Mouse (Mus musculus): ENCODE data around the gene Actr6. TPM values are rescaled to one million over a fixed set of nuclear protein-coding genes. Genes with fewer than 3 reads are reported as not detected.
"Not testable (repeated sequence)": the region's sequence is repeated elsewhere in the genome, so short reads cannot be mapped to it uniquely, and the experiment has no call there.

The Actr6 gene
- polyA plus RNA-seq, 1 experiment = not detected

DNA sequence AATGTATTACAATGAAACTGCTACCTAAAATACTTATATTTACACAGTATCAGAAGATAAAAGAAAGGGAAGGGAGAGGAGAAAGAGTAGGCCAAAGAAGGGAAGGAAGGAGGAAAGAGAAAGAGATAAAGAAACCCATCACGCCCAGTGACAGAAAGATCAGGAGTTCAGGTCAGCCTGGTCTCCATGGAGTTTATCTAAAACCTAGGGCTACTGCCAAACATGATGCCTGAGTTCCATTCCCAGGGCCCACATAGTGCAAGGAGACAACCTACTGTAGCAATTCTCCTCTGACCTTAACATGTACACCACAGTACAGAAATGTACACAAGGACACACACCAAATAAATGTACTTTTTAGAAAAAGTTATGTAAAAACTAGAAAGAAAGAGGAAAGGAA is 49.9 kb downstream of the Actr6 start:
- Histone ChIP-seq H3K4me1 (ENCODE audit: control insufficient read depth, insufficient read depth, insufficient read length, low read length) (peaks cover 11% of the 10 kb centered on the region; the same call in 1 of the 2 replicates), H3K4me3 (ENCODE audit: low read depth, low read length) (no peak overlapping the region), H3K27ac (ENCODE audit: insufficient read depth, low read depth, low read length) (no peak overlapping the region), H3K27me3 (ENCODE audit: control insufficient read depth, insufficient read depth, low read length) (no peaks in the 10 kb centered on the region), H3K36me3 (ENCODE audit: control insufficient read depth, insufficient read depth, low read length) (peaks cover 2% of the 10 kb centered on the region; the same call in 1 of the 2 replicates)
- 51% methylated on average over 1 of the region's 1 CpGs for WGBS
- TF ChIP-seq POLR2A (IDR thresholded peaks at IDR 0.05; ENCODE audit: low read depth, low read length) = no peak
- no peak for TF ChIP-seq CTCF (IDR thresholded peaks at IDR 0.05; ENCODE audit: extremely low read depth, insufficient read length, insufficient replicate concordance, low read depth, low read length)

DNA sequence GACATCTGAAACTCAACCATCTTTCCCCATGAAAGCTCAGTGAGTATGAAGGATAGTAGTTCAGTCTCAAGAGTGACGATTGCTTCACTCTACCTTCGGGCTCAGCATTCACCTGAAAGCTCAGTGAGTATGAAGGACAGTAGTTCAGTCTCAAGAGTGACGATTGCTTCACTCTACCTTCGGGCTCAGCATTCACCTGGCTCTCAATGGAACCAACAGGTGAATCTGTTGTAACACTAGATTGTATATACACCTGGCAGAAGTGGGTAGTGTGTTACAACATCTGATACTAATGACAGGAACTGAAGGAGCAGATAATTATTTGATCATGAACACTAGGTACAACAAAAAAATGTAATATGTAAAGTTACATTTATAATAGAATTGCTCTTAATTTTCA is 50.4 kb downstream of the Actr6 start:
- Histone ChIP-seq H3K27me3 (ENCODE audit: control insufficient read depth, insufficient read depth, low read length) (no peaks in the 10 kb centered on the region), H3K4me1 (ENCODE audit: control insufficient read depth, insufficient read depth, insufficient read length, low read length) (peaks cover 11% of the 10 kb centered on the region; the same call in 1 of the 2 replicates), H3K36me3 (ENCODE audit: control insufficient read depth, insufficient read depth, low read length) (peaks cover 2% of the 10 kb centered on the region; the same call in 1 of the 2 replicates), H3K4me3 (ENCODE audit: low read depth, low read length) (no peak overlapping the region), H3K27ac (ENCODE audit: insufficient read depth, low read depth, low read length) (no peak overlapping the region)
- WGBS = 67% methylated on average over 4 of the region's 4 CpGs
- no peak for TF ChIP-seq CTCF (IDR thresholded peaks at IDR 0.05; ENCODE audit: extremely low read depth, insufficient read length, insufficient replicate concordance, low read depth, low read length)
- TF ChIP-seq POLR2A (IDR thresholded peaks at IDR 0.05; ENCODE audit: low read depth, low read length) = no peak

DNA sequence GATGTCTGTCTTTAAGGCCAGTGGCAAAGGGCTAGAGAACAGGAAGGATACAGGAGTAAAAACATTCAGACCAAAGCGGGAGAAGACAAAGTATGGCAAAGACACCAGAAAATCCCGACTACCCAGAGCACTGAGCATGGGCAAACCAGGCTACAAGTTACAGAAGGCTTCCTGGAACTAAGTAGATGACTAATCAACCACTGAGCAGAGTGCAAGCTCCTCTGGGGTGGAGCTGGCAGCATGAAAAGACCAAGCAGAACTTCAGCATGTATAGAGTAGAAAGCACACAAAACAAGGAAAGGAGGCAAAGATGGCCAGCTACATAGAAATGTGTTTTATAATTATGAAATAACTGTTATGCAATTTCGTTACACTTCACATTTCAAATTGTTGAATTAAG is 51.6 kb downstream of the Actr6 start:
- Histone ChIP-seq H3K27me3 (ENCODE audit: control insufficient read depth, insufficient read depth, low read length) (no peaks in the 10 kb centered on the region), H3K27ac (ENCODE audit: insufficient read depth, low read depth, low read length) (no peak overlapping the region), H3K36me3 (ENCODE audit: control insufficient read depth, insufficient read depth, low read length) (peaks cover 2% of the 10 kb centered on the region), H3K4me1 (ENCODE audit: control insufficient read depth, insufficient read depth, insufficient read length, low read length) (peaks cover 11% of the 10 kb centered on the region; the same call in 1 of the 2 replicates), H3K4me3 (ENCODE audit: low read depth, low read length) (no peak overlapping the region)
- TF ChIP-seq POLR2A (IDR thresholded peaks at IDR 0.05; ENCODE audit: low read depth, low read length) (no peak), CTCF (IDR thresholded peaks at IDR 0.05; ENCODE audit: extremely low read depth, insufficient read length, insufficient replicate concordance, low read depth, low read length) (no peak)
- WGBS = 71% methylated on average over 3 of the region's 3 CpGs

- Histone ChIP-seq H3K4me1 (ENCODE audit: control insufficient read depth, insufficient read depth, insufficient read length, low read length) (peaks cover 8% of the 10 kb centered on the region; the same call in 1 of the 2 replicates), H3K4me3 (ENCODE audit: low read depth, low read length) (no peak overlapping the region), H3K27ac (ENCODE audit: insufficient read depth, low read depth, low read length) (no peak overlapping the region), H3K27me3 (ENCODE audit: control insufficient read depth, insufficient read depth, low read length) (no peaks in the 10 kb centered on the region), H3K36me3 (ENCODE audit: control insufficient read depth, insufficient read depth, low read length) (peaks cover 2% of the 10 kb centered on the region)
- TF ChIP-seq CTCF (IDR thresholded peaks at IDR 0.05; ENCODE audit: extremely low read depth, insufficient read length, insufficient replicate concordance, low read depth, low read length) = no peak
- no peak for TF ChIP-seq POLR2A (IDR thresholded peaks at IDR 0.05; ENCODE audit: low read depth, low read length)
- 96% methylated on average over 1 of the region's 1 CpGs for WGBS
Observed at GRCm38 (mm10) chr10:89679448-89679847, 52.6 kb downstream of the Actr6 start.

GRCm38 (mm10) chr10:89678054-89678453 is 54.0 kb downstream of the Actr6 start:
- H3K27me3 ChIP-seq (ENCODE audit: control insufficient read depth, insufficient read depth, low read length) = no peaks in the 10 kb centered on the region
- H3K36me3 ChIP-seq (ENCODE audit: control insufficient read depth, insufficient read depth, low read length) = peaks cover 2% of the 10 kb centered on the region
- peaks cover 7% of the 10 kb centered on the region; the same call in 1 of the 2 replicates for H3K4me1 ChIP-seq (ENCODE audit: control insufficient read depth, insufficient read depth, insufficient read length, low read length)
- 90% methylated on average over 4 of the region's 4 CpGs for WGBS
- no peak overlapping the region for H3K27ac ChIP-seq (ENCODE audit: insufficient read depth, low read depth, low read length)
- no peak for TF ChIP-seq CTCF (IDR thresholded peaks at IDR 0.05; ENCODE audit: extremely low read depth, insufficient read length, insufficient replicate concordance, low read depth, low read length)
- TF ChIP-seq POLR2A (IDR thresholded peaks at IDR 0.05; ENCODE audit: low read depth, low read length) = no peak
- no peak overlapping the region for H3K4me3 ChIP-seq (ENCODE audit: low read depth, low read length)

GRCm38 (mm10) chr10:89676609-89677008 is 55.5 kb downstream of the Actr6 start:
- WGBS = 80% methylated on average over 4 of the region's 4 CpGs
- H3K4me3 ChIP-seq (ENCODE audit: low read depth, low read length) = no peak overlapping the region
- no peak for TF ChIP-seq POLR2A (IDR thresholded peaks at IDR 0.05; ENCODE audit: low read depth, low read length)
- no peak for TF ChIP-seq CTCF (IDR thresholded peaks at IDR 0.05; ENCODE audit: extremely low read depth, insufficient read length, insufficient replicate concordance, low read depth, low read length)
- no peaks in the 10 kb centered on the region for H3K27me3 ChIP-seq (ENCODE audit: control insufficient read depth, insufficient read depth, low read length)
- peaks cover 2% of the 10 kb centered on the region for H3K36me3 ChIP-seq (ENCODE audit: control insufficient read depth, insufficient read depth, low read length)
- no peak overlapping the region for H3K27ac ChIP-seq (ENCODE audit: insufficient read depth, low read depth, low read length)
- peaks cover 7% of the 10 kb centered on the region; the same call in 1 of the 2 replicates for H3K4me1 ChIP-seq (ENCODE audit: control insufficient read depth, insufficient read depth, insufficient read length, low read length)

DNA sequence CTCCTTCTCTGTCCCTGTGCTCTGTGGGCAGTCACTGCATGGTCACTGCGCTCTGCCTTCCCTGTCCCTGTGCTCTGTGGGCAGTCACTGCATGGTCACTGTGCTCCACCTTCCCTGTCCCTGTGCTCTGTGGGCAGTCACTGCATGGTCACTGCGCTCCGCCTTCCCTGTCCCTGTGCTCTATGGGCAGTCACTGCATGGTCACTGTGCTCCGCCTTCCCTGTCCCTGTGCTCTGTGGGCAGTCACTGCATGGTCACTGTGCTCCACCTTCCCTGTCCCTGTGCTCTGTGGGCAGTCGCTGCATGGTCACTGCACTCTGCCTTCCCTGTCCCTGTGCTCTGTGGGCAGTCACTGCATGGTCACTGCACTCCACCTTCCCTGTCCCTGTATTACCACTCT is 61.7 kb downstream of the Actr6 start:
- WGBS = 96% methylated on average over 5 of the region's 5 CpGs

GRCm38 (mm10) chr10:89667571-89667970 is 64.5 kb downstream of the Actr6 start:
- H3K4me1 ChIP-seq (ENCODE audit: control insufficient read depth, insufficient read depth, insufficient read length, low read length) = no peaks in the 10 kb centered on the region
- no peaks in the 10 kb centered on the region for H3K27me3 ChIP-seq (ENCODE audit: control insufficient read depth, insufficient read depth, low read length)
- H3K36me3 ChIP-seq (ENCODE audit: control insufficient read depth, insufficient read depth, low read length) = peaks cover 15% of the 10 kb centered on the region
- WGBS = 82% methylated on average over 7 of the region's 7 CpGs
- TF ChIP-seq CTCF (IDR thresholded peaks at IDR 0.05; ENCODE audit: extremely low read depth, insufficient read length, insufficient replicate concordance, low read depth, low read length) (no peak), POLR2A (IDR thresholded peaks at IDR 0.05; ENCODE audit: low read depth, low read length) (no peak)
- H3K27ac ChIP-seq (ENCODE audit: insufficient read depth, low read depth, low read length) = no peak overlapping the region
- no peak overlapping the region for H3K4me3 ChIP-seq (ENCODE audit: low read depth, low read length)

More for the DNA sequence above, 61.7 kb downstream of the Actr6 start:
- not testable (repeated sequence) for H3K27me3 ChIP-seq (ENCODE audit: control insufficient read depth, insufficient read depth, low read length); H3K36me3 ChIP-seq (ENCODE audit: control insufficient read depth, insufficient read depth, low read length); H3K27ac ChIP-seq (ENCODE audit: insufficient read depth, low read depth, low read length); H3K4me1 ChIP-seq (ENCODE audit: control insufficient read depth, insufficient read depth, insufficient read length, low read length); H3K4me3 ChIP-seq (ENCODE audit: low read depth, low read length)

All from small intestine, adult 2 months (tissue).